Mouse (Mus musculus): ENCODE results near the gene Ccser2.
"Not testable (repeated sequence)": the region's sequence is repeated elsewhere in the genome, so short reads cannot be mapped to it uniquely, and the experiment has no call there.

Gene Ccser2

DNA sequence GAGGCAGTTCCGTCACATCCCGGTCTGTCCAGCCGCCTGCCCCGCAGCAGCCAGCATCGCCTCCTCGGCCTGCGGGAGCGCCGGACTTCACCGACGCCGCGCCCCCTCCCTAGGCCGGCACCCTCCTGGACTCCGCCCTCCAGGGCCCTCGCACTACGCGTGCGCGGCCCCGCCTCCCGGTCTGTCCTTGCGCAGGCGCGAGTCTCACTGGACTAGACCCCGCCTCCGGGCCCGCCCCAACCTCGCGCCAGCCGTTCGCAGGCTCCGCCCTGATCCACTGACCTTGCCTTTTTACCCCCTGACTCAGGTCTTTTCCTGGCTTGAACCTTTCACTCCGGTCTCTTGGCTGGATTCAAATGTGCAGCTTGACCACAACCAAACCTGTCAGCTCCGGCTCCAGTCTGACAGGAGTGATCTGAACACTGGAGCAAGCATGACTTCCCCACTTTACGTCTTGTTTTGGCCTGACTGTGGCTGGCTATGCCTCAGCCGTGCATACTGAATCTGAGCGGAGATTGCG lies at the start of gene Ccser2:
TSS of gene Ccser2 (minus strand) at position 150 of the 520 bp plus-strand sequence.
- peak; percentile 98 for DNase-seq

DNA sequence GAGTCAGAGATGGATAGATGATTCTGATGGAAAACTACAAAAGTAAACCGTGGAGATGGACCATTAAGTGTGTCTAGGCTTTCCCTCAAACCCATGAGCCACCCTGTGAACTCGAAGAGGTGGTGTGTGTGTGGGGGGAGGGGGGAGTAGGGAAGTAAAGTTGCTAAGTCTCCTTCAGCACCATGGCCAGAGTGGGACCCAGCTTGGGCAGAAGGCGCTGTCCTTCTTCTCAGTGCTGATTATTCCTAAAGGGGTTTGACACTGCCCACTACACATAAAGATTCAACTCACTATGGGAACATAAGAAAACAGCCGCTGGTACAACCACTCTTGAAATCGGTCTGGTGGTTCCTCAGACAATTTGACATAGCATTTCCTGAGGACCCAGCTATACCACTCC lies 47.3 kb upstream of the Ccser2 start:
- no peak for DNase-seq

DNA sequence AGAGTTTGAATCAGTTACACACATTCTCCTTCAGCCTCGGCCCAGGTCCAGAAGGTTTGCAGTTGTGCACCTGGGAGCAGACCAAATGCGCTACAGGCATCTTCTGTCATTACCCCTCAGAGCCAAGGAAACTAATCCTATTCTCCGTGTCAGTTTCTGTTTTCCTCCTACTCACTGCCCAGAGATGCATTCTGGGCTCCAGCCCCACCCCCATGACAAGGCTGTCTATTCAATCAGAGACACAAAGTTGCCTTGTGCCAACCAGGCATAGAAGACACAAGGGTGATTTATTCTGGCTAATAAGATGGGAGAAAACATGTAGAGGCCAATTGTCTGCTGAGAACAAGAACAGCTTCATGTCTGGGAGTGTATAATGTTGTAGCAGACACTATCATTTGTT lies 45.1 kb upstream of the Ccser2 start:
- DNase-seq, result peak; percentile 4

DNA sequence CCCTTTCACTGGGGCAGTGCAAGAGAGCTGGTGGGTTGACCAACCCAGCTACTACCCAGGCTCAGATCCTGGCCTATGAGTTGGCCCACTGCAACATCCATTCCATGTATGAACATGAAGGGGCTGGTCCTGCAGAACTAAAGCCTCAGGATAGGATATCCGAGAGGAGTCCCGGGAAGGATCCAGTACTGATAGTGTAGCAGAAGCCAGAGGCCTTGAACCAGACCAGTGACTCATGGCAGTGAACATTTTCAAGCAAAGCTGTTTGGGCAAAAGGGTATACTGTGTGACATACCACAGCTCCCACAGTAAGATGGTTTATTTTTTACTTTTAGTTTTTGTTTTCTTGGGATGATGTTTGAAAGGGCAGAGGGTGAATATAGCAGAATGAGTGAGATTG lies 41.1 kb upstream of the Ccser2 start:
- no peak for DNase-seq

DNA sequence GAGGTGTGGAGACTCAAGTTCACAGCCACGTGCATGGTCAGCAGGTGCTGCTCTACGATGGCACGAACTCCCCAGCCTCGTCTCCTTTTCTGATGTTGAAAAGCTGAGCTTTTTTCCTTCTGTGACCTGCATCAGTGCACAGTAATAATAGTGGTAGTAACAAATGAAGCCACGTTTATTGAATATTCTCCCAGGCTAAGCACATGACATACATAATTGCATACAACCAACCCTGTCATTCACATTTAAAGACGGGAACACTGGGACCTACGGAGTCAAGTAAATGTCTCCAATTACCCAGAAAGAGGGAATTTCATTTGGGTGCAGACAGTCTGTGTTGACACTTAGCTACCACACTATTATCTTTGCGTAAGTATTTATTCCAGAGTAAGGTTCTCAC lies 37.9 kb upstream of the Ccser2 start:
- no peak for DNase-seq

DNA sequence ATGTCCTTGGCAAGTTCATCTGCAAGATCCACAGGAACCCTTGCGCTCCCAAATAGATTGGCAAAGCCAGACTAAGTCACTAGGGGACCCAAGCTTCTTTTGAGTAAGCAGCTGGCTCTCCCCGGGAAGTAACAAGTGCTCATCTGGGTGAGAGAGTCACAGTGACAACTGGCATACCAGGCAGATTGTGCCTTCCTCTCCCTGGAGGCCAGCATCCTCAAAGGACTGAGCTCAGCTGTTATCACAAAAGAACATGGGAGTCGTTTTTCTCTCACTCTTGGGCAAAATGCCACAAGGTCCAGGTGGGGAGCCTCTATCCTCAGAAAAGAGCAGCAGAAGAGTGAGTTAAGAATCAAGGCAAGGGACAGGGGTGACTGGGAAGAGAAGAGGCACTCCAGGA lies 37.3 kb upstream of the Ccser2 start:
- DNase-seq, result no peak

DNA sequence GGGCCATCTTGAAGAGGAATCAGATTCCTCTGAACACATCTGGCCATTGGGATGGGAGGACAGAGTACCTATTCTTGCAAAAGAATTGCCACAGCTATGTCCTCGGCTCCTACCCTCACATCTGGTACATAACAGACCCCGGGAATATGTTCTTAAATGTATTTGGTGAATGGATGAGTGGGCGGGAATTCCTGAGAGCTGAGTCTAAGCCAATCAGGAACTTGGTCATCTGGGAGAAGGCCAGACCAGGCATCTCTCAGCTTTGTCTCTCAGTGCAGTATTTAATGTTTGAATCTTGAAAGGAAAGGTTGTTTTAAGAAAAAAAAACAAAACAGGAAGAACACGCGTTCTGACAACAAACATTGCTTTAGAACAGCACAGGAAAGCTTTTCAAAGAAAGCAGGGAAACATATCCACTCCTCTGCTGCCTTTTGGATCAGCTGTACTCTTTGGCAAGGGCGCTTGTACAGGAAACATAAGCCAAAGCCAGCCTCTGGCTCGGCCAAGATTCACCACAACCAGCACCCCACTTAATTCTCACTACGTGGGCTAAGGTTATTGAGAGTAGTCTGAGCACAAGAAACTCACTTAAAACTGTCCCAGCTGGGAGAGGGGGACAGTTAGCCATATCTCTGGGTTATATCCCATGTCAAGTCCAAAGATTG lies 35.0 kb upstream of the Ccser2 start:
- no peak for DNase-seq

DNA sequence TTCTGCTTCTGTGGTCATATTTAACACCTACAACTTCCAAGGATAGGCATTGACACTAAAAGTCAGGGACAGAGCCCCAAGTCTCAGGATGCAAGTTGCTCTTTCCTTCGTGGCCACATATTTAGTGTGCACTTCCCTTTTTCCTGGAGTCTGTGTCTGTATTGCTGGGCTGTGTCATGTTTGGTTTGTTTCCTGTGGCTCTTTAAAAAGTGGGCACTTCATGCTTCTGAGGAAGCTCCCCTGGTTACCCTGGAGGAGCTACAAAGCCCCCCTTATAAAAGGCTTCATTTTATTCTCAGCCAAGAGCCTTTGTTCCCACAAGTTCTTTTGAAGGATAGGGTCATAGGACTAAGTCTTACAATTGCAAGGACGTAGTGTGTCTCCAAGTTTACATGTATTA lies 34.3 kb upstream of the Ccser2 start:
- no peak for DNase-seq

DNA sequence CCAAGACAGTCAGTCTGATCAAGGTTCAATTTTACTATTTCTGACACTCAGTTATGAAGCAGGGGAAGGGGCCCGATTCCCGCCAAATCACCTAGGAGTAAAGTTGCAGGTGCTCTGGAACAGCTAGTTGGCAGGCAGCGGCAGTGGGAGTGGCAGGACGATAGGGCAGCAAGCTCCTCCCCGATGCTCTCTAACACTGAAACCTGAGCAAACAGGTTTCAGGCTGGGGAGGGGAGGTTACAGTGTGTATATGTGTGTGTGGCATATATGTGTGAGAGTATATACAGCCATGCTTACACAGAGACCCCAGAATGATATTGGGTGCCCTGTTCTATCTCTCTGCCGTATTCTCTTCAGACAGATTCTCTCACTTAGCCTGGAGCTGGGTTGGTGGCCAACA lies 32.2 kb upstream of the Ccser2 start:
- DNase-seq, result not testable (repeated sequence)

DNA sequence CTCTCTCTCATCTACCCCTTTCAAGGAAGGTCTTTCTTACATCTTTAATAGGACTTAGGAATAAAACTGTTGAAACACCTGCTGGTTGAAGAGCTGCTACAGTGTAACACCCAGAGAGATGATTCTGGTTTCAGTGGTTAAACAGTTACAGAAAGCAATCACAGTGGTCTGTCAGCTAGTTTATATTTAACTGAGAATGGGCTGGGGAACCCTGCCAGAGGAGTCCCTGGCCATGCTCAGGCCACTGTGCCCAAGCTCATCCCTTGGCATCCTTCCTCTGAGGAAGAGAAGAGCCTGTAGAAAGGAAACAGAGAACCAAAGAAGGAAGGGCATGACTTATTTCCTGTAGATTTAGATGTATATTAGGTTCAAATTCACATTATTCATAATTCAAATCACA lies 21.2 kb upstream of the Ccser2 start:
- DNase-seq, result no peak

DNA sequence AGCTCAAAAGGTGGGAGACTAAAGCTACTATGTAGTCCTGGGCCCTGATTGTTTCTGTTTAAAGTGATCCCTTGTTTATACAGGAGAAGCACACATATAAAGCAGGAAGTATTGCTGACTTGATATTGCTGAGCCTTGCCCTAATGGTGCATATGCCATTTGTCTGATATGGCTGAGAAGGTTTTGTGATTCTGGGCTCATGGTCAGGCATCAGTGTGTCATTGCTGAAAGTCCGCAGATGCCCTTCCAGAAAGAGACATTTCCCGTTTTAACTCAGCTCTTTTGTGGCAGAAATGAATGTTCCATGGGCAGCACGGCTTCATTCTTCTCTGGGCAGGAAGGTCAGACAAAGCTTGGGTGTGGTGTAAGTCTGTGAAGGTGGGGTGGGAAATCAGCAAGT lies 17.1 kb upstream of the Ccser2 start:
- DNase-seq, result no peak

DNA sequence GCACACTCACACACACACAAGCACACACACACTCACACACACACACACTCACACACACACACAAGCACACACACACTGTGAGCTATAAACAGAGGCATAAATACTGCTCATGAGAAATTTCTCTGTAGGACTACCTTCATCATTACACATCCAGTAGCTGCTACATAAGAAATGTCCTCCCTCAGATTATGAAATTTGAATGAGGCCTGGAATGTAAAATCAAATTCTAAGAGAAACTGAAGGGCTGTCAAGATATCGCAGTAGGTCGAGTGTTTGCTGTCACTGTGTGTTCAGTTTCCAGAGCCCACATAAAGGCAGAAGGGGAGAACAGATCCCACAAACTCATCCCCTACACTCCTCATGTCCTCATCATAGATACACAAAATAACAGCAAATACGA lies 6.4 kb upstream of the Ccser2 start:
- no peak for DNase-seq

DNA sequence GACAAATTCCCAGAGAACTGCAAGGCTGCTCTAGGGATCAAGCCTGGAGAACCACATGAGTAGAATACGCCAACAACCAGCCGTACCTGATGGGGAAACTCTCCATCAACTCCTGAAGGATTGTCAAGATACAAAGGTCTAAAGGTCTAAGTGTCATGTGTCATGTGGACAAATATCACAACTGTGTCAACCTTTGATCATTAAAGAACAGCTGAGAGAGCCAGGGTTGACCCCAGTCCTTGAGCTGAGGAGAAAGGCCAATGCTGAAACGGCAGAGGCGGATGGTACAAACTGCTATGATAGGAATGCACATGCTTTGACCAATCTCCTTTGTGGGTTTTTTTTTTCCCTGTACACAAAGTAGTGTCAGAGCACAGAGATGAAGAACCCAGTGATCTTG lies 2.6 kb upstream of the Ccser2 start:
- DNase-seq, result no peak

DNA sequence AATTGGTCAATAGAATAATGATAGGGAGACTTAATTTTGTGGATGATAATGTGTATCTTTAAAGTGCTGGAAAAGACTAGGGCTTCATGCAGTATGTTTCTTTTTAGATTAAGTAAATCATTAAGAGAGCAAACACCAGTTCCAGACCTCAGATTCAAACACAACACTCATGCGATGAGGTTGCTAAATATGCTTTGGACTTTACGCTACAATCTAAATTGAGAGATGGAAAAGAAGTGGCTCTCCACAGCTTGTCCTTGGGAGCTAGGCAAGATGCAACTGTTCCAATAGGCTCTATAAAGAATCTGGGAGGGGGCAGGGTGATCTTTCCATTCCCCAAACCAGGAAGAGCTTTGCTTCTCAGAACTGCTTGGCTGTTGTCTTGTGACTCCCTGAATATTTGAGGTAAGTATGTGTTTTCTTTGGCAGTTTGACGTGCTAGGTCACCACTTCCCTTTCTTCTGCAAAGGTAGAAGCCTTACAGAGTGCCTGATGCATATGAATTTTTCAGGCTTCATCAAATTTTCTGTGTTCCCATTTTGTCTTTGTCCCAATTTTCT lies 1.4 kb upstream of the Ccser2 start:
- DNase-seq, result no peak

DNA sequence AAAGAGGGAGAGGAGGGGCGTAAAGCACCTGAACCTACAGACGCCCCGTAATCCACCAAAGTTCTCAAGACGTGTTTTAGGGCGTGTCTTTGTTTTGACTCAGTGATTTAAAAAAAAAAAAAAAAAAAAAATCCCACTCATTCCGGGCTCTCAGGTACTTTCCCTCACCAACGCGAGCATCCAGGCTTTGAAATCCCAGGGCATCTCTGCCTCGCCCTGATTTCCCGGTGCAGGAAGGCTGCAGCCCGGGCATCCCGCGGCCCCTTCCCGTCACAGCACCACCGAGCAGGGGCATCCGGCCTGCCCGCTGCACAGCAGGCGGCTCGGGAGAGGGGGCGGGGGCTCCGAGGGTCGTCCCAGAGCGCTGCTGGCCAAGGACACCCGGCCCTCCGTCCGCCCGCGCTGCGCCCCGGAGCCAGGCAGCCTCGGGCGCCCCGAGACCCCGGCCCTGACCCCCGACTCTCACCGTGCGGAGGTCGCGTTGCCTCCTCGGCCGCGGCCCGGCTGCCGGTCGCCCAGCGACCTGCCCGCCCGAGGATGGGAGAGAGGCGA lies 425 bp downstream of the Ccser2 start:
- no peak for DNase-seq

DNA sequence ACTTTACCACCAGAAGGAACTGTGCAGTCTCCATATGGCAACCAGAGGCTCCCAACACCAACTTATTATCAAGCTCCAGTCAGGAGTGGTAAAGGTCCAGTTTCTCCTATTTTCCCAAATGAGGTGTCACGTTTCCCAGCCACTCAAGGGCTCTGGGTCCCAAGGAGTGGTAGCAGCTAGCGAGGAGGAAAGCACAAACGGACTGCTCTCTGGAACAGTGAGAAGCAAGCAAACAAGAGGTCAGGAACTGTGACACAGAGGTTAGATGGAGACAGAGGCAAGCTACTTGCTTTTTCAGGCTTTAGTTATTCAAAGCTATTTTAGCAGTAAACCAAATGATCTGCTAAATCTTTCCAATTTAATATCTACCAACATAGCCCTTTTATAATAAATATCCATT lies 3.2 kb downstream of the Ccser2 start:
- no peak for DNase-seq

DNA sequence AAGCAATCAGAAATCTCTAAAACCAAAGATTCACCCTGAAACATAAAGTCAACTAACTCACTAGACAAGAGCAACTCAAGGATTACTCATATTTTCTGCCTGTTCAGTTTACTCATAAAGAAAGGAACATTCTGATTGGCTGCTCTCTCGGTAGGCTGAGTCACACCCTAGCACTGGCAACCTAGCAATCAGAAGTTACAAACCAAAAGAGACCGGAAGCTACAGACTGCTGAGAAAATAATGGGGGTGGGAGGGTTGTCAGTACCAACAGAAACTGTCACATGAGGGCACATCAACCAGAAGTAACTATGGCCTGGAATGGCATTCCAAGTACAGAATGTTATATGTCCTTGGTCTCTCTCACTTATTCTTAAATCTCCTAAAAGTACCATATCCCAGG lies 6.1 kb downstream of the Ccser2 start:
- no peak for DNase-seq

DNA sequence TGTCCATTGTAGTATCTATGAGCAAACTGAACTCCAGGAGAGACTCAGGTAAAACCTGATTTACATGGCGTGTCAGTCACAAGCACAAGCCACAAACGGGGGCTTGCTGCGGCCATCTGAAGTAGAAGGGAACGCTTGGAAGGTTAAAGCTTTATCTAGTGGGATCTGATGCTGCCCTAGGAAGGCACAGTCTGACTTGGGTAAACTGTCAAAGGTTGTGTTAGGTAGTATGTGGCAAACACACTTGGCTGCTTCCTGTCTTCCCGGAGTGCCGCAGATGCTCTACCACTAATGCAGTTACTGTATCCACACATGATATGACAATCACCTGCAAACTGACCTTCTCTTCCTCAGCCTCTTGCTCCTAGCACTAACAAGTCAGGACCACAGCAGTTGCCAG lies 10.9 kb downstream of the Ccser2 start:
- no peak for DNase-seq

DNA sequence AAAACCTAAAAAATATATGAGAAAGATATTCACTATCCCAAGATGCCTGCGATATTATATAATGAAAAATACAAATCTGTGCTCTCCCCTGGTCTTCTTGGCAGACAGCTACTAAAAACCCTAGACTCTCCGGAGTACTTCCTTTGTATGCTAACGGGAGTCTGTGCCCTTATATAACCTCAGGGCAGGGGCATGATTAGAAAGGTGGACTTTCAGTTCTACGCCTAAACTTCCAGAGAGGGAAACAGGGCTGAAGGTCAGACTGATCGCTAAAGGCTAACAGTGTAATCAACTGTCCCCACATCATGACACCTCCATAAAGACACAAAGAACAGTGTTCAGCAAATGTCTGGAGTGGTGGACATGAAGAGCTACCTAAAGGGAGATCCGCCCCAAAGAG lies 11.3 kb downstream of the Ccser2 start:
- DNase-seq, result no peak

DNA sequence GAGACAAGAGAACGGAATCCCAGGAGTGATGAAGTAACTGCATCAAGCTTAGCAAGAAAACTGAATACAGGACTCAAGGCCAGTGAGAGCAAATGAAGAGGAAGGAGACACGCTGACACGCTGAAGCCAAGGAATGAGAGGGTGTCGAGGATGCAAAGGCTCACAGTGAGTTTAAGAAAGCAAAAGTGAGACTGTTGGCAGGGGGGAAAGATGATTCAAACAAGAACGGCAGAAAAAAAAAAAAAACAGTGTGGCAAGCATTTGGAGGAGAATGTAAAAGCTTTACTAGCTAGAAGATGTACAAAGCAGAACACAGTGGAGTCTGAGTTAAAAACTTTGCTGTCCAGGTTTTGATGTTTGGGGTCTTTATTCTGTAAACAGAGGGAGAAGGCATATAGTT lies 11.9 kb downstream of the Ccser2 start:
- no peak for DNase-seq

DNA sequence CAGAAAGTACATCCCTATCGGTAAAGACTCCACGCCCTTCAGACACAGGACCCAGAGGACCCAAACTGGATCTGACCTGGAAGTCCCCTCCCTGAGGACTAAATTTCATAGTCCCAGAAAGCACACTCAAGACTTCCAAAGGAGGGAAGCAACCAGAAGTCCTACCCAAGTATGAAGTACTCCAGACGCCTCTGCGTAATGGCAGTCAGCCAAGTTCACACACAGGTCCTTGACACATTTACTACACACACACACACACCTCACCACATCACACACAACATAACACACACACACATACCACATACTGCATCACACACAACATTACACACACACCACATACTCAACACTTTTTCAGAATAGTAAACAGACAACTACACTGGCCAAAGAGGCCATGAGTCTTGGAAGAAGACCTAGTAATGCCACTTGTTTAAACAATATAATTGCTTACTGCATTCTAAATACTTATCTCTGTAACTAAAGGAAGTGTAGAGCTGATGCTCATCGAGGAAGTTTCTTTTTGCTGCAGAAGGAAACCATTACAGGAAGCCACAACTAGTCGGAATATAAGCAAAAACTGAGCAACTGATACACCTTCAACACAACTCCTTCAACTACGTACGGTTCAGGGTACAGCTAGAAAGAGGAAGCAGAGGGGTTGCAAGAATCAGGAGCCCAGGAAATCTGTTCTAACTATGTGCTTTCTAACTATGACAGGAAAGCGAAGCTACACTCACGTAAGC lies 15.7 kb downstream of the Ccser2 start:
- no peak for DNase-seq

DNA sequence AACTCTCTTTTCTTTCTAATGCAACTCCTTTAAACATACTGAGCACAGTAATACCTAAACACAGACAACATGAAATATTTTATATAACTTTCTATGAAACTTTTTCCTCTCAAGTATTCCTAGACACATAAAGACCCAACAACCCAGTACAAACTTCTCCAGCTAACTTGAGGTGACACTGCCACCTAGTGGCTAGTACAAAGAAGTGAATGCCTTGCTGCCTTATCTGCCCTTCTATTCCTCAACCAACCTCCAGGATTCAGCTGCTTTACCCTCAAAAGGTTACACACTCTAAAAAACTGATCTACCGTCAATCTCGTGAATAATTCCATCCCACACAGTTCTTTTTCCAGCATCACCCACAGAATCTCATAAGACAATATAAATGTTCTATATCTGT lies 16.4 kb downstream of the Ccser2 start:
- DNase-seq, result no peak

DNA sequence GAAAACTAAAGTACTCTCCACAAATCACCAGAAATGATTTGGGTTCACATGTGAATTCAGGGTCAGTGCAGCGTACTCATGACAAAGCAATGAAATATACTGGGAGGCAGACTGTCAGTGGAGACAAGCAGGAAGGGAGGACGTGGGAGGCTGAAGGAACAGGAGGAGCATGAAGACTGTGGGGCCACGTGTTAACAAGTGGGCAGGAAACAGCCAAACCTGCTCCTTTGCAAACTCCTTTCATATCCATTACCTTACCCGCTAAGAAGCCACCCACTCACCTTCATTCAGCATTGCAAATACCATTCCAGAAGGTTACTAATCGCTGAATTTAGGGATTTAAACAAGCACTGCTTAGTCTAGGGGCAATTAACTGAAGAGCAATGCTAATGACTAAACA lies 25.9 kb downstream of the Ccser2 start:
- no peak for DNase-seq

DNA sequence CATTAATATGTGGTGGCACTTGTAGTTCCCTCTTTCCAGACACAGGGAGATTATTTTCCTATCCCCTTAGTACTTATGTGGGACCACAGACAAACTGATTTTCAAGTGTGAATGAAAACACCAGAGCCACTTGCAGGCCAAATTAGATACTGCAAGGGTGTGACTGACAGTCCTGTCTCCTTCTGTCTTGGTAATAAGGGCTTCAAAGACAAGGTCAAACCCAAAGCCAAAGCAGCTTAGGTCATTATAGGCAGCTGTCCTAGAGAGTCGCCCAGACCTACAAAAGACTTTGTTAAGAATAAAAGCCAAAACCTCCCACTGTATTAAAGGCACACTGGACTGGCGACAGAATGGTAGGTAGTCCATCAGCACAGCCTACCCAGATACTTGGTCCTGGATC lies 30.6 kb downstream of the Ccser2 start:
- DNase-seq, result no peak

Measured in cerebellum, adult 9-10 months (tissue).